Mouse (Mus musculus) small intestine, adult 2 months (tissue): Measurements from ENCODE around the gene Tas2r144. TPM values are rescaled to one million over a fixed set of nuclear protein-coding genes. Genes with fewer than 3 reads are reported as not detected.

Source experiments
- H3K27ac ChIP-seq: fragments of 200-500 bp; 2 replicates; pipeline ENCODE4 v1.5.1; 2012; ENCODE audit warnings: low read depth, low read length, control low read depth, inconsistent platforms; ENCODE audit not compliant: insufficient read depth
- H3K27me3 ChIP-seq: fragments of 200-500 bp; 2 replicates; pipeline ENCODE4 v1.6.1; 2012; ENCODE audit warnings: mild to moderate bottlenecking, moderate library complexity, low read length, inconsistent platforms; ENCODE audit not compliant: control insufficient read depth, insufficient read depth
- H3K36me3 ChIP-seq: fragments of 200-500 bp; 2 replicates; pipeline ENCODE4 v1.6.1; 2012; ENCODE audit warnings: mild to moderate bottlenecking, low read length, control low read depth, inconsistent platforms; ENCODE audit not compliant: control insufficient read depth, insufficient read depth
- H3K4me1 ChIP-seq: fragments of 200-500 bp; 2 replicates; pipeline ENCODE4 v1.6.1; 2012; ENCODE audit warnings: low read length, inconsistent platforms, mixed read lengths; ENCODE audit not compliant: control insufficient read depth, insufficient read depth, insufficient read length
- H3K4me3 ChIP-seq: fragments of 200-500 bp; 2 replicates; pipeline ENCODE4 v1.5.1; 2012; ENCODE audit warnings: low read depth, mild to moderate bottlenecking, control low read depth, inconsistent platforms, low read length, moderate library complexity
- CTCF ChIP-seq: fragments of 200-500 bp; IDR thresholded peaks from 2 replicates; pipeline ENCODE4 v1.5.1; 2012; ENCODE audit warnings: low read depth, mild to moderate bottlenecking, control low read depth, inconsistent platforms, low read length, moderate library complexity, mixed read lengths; ENCODE audit not compliant: insufficient replicate concordance, insufficient read length; ENCODE audit errors: extremely low read depth
- POLR2A ChIP-seq: fragments of 200-500 bp; IDR thresholded peaks from 2 replicates; pipeline ENCODE4 v1.6.1; 2012; ENCODE audit warnings: low read depth, mild to moderate bottlenecking, control low read depth, inconsistent platforms, low read length, moderate library complexity
- WGBS: fragments of 180-500 bp; shearing (Covaris S2); methylation state at CpG from one replicate; pipeline ENCODE4 v1.1.7; 2018; 5-methylcytosine and 5-hydroxymethylcytosine counted together
- polyA plus RNA-seq: library from polyadenylated mRNA; depleted of rRNA; stranded (reverse); fragments of >200 nt; gene quantifications from 2 replicates; pipeline ENCODE4 v1.2.3, GENCODE M21; 2012; rRNA removed

The Tas2r144 gene
- not detected in 2 replicates for polyA plus RNA-seq

DNA sequence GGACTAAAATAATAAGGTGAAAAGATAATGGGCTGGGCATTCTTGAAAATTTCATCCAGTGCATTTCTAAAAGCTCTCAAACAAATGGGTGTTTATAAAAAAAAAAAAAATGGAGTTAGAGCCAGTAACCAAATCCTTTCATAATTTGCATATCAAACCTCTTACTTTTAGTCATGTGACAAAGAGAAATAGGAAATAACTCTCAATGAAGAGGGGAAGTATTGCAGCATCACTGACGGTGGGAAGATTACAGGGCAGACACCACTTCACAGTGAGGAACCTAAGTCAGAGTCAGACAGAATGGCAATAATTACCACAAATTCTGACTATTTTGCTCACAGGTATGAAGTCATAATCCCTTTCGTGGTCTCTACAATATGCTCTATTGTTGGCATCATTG is at the start of gene Tas2r144:
TSS of gene Tas2r144 (plus strand) at position 301 of the 400 bp plus-strand sequence.
- H3K4me1 ChIP-seq = no peaks in the 10 kb centered on the region
- H3K4me3 ChIP-seq = no peak within 1 kb of the TSS
- H3K27me3 ChIP-seq = no peaks in the 10 kb centered on the region
- H3K27ac ChIP-seq = no peak within 1 kb of the TSS
- H3K36me3 ChIP-seq = no peaks in the 10 kb centered on the region
- TF ChIP-seq POLR2A (no peak), CTCF (no peak)
- 69% methylated on average over 2 of the region's 2 CpGs for WGBS

DNA sequence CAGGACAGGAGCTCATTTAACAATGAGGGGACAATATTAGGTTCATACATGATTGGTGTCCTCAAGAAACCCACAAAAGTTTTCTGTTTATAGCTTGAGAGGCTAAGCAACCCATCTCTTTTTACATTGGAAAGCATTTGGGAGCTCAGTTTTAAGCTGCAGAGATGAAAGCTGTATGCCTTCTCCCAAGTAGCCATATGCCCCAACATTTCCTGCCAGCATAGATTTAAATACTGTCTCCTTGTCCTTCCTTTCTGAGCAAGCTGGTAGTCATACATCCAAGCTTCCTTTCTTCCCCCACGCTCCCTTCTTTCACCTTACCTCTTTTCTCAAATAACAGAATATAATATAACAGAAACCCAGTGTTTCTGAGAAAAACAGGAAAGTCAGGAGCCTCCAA is 32.7 kb upstream of the Tas2r144 start:
- no peaks in the 10 kb centered on the region for H3K27me3 ChIP-seq
- WGBS = 83% methylated on average over 1 of the region's 1 CpGs
- no peak overlapping the region for H3K27ac ChIP-seq
- no peak for TF ChIP-seq POLR2A
- H3K4me1 ChIP-seq = no peaks in the 10 kb centered on the region
- no peaks in the 10 kb centered on the region for H3K36me3 ChIP-seq
- H3K4me3 ChIP-seq = no peak overlapping the region

DNA sequence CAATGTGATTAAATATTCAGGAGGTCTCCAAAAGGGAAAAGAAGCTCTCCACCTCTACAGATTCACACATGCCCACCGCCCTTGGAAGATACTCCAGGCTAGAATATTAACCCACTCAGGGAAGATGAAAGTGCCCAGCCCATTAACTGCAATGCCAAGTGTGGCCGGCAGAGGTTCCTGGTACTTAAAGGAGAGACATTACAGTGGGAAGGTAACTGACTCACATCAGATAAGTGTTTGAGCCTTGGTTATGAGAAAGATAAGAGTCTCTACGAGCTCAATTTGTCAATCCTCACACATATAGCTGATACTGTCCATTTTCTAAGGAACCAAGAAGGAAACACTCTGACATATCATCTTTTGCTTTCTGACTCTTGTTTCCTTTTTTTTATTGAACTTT is 28.9 kb upstream of the Tas2r144 start:
- no peak overlapping the region for H3K27ac ChIP-seq

GRCm38 (mm10) chr6:42197710-42198109 is 17.4 kb upstream of the Tas2r144 start:
- no peak for TF ChIP-seq POLR2A
- no peak for TF ChIP-seq CTCF
- WGBS = 13% methylated on average over 3 of the region's 3 CpGs

More for the DNA sequence above, 28.9 kb upstream of the Tas2r144 start:
- TF ChIP-seq CTCF (peak; percentile 32; the same call in 1 of the 2 replicates), POLR2A (no peak)
- Histone ChIP-seq H3K4me1 (no peaks in the 10 kb centered on the region), H3K27me3 (no peaks in the 10 kb centered on the region), H3K36me3 (no peaks in the 10 kb centered on the region), H3K4me3 (no peak overlapping the region)
- 32% methylated on average over 3 of the region's 3 CpGs for WGBS

GRCm38 (mm10) chr6:42199498-42199897 is 15.6 kb upstream of the Tas2r144 start:
- WGBS = 61% methylated on average over 1 of the region's 1 CpGs
- TF ChIP-seq CTCF (no peak), POLR2A (no peak)

More at GRCm38 (mm10) chr6:42197710-42198109, 17.4 kb upstream of the Tas2r144 start:
- Histone ChIP-seq H3K36me3 (no peaks in the 10 kb centered on the region), H3K27ac (no peak overlapping the region), H3K4me3 (no peak overlapping the region), H3K4me1 (no peaks in the 10 kb centered on the region), H3K27me3 (no peaks in the 10 kb centered on the region)

GRCm38 (mm10) chr6:42222286-42222685 is 7.2 kb downstream of the Tas2r144 start:
- no peak for TF ChIP-seq CTCF
- TF ChIP-seq POLR2A = no peak
- no peak overlapping the region for H3K27ac ChIP-seq
- no peak overlapping the region for H3K4me3 ChIP-seq
- H3K36me3 ChIP-seq = no peaks in the 10 kb centered on the region
- 61% methylated on average over 3 of the region's 3 CpGs for WGBS
- peaks cover 2% of the 10 kb centered on the region for H3K4me1 ChIP-seq
- H3K27me3 ChIP-seq = no peaks in the 10 kb centered on the region

More at GRCm38 (mm10) chr6:42199498-42199897, 15.6 kb upstream of the Tas2r144 start:
- no peak overlapping the region for H3K27ac ChIP-seq
- no peaks in the 10 kb centered on the region for H3K4me1 ChIP-seq
- no peaks in the 10 kb centered on the region for H3K27me3 ChIP-seq
- no peaks in the 10 kb centered on the region for H3K36me3 ChIP-seq
- no peak overlapping the region for H3K4me3 ChIP-seq

DNA sequence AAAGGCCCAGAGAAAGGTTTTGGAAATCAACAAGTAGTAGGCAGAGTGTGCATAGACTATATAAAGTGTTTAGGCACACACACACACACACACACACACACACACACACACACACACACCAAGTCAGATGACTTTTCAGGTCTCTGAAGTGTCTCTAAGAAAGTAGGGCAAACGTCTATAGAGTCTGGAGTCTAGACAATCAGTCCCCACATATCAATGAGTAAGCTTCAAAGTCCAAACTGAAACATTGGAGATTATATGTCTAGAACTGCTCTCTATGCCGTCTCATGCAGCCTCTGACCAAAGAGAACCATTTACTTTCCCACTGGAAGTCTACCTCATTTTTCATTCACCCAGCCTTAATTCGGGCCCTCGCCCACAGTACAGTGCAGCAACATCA is 9.9 kb downstream of the Tas2r144 start:
- no peak for TF ChIP-seq POLR2A
- TF ChIP-seq CTCF = no peak
- WGBS = 45% methylated on average over 4 of the region's 4 CpGs
- H3K4me3 ChIP-seq = no peak overlapping the region
- H3K4me1 ChIP-seq = peaks cover 4% of the 10 kb centered on the region
- no peaks in the 10 kb centered on the region for H3K27me3 ChIP-seq
- H3K27ac ChIP-seq = no peak overlapping the region
- H3K36me3 ChIP-seq = no peaks in the 10 kb centered on the region
